Mouse (Mus musculus): ENCODE data around the gene Golga4. TPM values are rescaled to one million over a fixed set of nuclear protein-coding genes. Genes with fewer than 3 reads are reported as not detected.
A peak's percentile ranks its signal among the peaks of the same experiment; 100 is the strongest.
"Not testable (repeated sequence)": the region's sequence is repeated elsewhere in the genome, so short reads cannot be mapped to it uniquely, and the experiment has no call there.

The Golga4 gene
- total RNA-seq, 2 experiments from 2014 or later, result 21.8 to 42.6 TPM

- ATAC-seq (replicated peaks; ENCODE audit: low FRiP score, poor library complexity, severe bottlenecking), result no peak
These were observed 68.8 kb downstream of the Golga4 start for GRCm38 (mm10) chr9:118574911-118575310.

- ATAC-seq (replicated peaks; ENCODE audit: low FRiP score, poor library complexity, severe bottlenecking), result no peak
These were observed 74.3 kb downstream of the Golga4 start for GRCm38 (mm10) chr9:118580371-118580770.

GRCm38 (mm10) chr9:118582757-118583156, 76.7 kb downstream of the Golga4 start:
- no peak for ATAC-seq (replicated peaks; ENCODE audit: low FRiP score, poor library complexity, severe bottlenecking)

- ATAC-seq (replicated peaks; ENCODE audit: low FRiP score, poor library complexity, severe bottlenecking), result no peak
These were observed 78.8 kb downstream of the Golga4 start for GRCm38 (mm10) chr9:118584838-118585237.

- ATAC-seq (replicated peaks; ENCODE audit: low FRiP score, poor library complexity, severe bottlenecking), result no peak
These were observed 79.9 kb downstream of the Golga4 start for GRCm38 (mm10) chr9:118585998-118586397.

GRCm38 (mm10) chr9:118587115-118587514, 81.0 kb downstream of the Golga4 start:
- ATAC-seq (replicated peaks; ENCODE audit: low FRiP score, poor library complexity, severe bottlenecking), result no peak

GRCm38 (mm10) chr9:118589249-118589648, 83.2 kb downstream of the Golga4 start:
- ATAC-seq (replicated peaks; ENCODE audit: low FRiP score, poor library complexity, severe bottlenecking), result no peak

- no peak for ATAC-seq (replicated peaks; ENCODE audit: low FRiP score, poor library complexity, severe bottlenecking)
These were observed 84.2 kb downstream of the Golga4 start for GRCm38 (mm10) chr9:118590230-118590629.

- ATAC-seq (replicated peaks; ENCODE audit: low FRiP score, poor library complexity, severe bottlenecking), result no peak
These were observed 85.6 kb downstream of the Golga4 start for GRCm38 (mm10) chr9:118591633-118592032.

GRCm38 (mm10) chr9:118592585-118593249, 86.7 kb downstream of the Golga4 start:
- ATAC-seq (replicated peaks; ENCODE audit: low FRiP score, poor library complexity, severe bottlenecking), result peak; percentile 39; the same call in 1 of the 2 replicates

GRCm38 (mm10) chr9:118593443-118593842, 87.4 kb downstream of the Golga4 start:
- ATAC-seq (replicated peaks; ENCODE audit: low FRiP score, poor library complexity, severe bottlenecking), result no peak

- no peak for ATAC-seq (replicated peaks; ENCODE audit: low FRiP score, poor library complexity, severe bottlenecking)
These were observed 90.7 kb downstream of the Golga4 start for GRCm38 (mm10) chr9:118596767-118597166.

GRCm38 (mm10) chr9:118600393-118600792, 94.3 kb downstream of the Golga4 start:
- ATAC-seq (replicated peaks; ENCODE audit: low FRiP score, poor library complexity, severe bottlenecking), result not testable (repeated sequence)

GRCm38 (mm10) chr9:118602576-118602975, 96.5 kb downstream of the Golga4 start:
- no peak for ATAC-seq (replicated peaks; ENCODE audit: low FRiP score, poor library complexity, severe bottlenecking)

- ATAC-seq (replicated peaks; ENCODE audit: low FRiP score, poor library complexity, severe bottlenecking), result no peak
These were observed 100.2 kb downstream of the Golga4 start, which contains the start of gene Itga9 for GRCm38 (mm10) chr9:118606148-118606816. Itga9 (plus strand) TSS chr9:118606690.

- no peak for ATAC-seq (replicated peaks; ENCODE audit: low FRiP score, poor library complexity, severe bottlenecking)
These were observed 100.8 kb downstream of the Golga4 start for GRCm38 (mm10) chr9:118606817-118607371.

- no peak for ATAC-seq (replicated peaks; ENCODE audit: low FRiP score, poor library complexity, severe bottlenecking)
These were observed 101.8 kb downstream of the Golga4 start for GRCm38 (mm10) chr9:118607701-118608401.

- ATAC-seq (replicated peaks; ENCODE audit: low FRiP score, poor library complexity, severe bottlenecking), result no peak
These were observed 102.5 kb downstream of the Golga4 start for GRCm38 (mm10) chr9:118608556-118608955.

GRCm38 (mm10) chr9:118610060-118610459, 104.0 kb downstream of the Golga4 start:
- no peak for ATAC-seq (replicated peaks; ENCODE audit: low FRiP score, poor library complexity, severe bottlenecking)

GRCm38 (mm10) chr9:118611111-118611541, 105.1 kb downstream of the Golga4 start:
- no peak for ATAC-seq (replicated peaks; ENCODE audit: low FRiP score, poor library complexity, severe bottlenecking)

All from erythroid progenitor cell, adult 5-6 weeks (primary cell).